Mouse (Mus musculus) embryonic facial prominence, embryonic 11.5 days (tissue): ENCODE data around the gene 1700003F12Rik. TPM values are rescaled to one million over a fixed set of nuclear protein-coding genes. Genes with fewer than 3 reads are reported as not detected.

ENCODE experiments used
- ATAC-seq: fragments of 200-750 bp; cut with Nextera tagmentation; replicated peaks from 2 replicates; pipeline ENCODE4 v1.8.0; 2017; ENCODE audit warnings: low read depth; ENCODE audit not compliant: insufficient number of reproducible peaks, low FRiP score, low TSS enrichment
- DNase-seq: peaks from one replicate; pipeline ENCODE4 v3.0.0-alpha.2; 2015; ENCODE audit warnings: low spot score
- H3K27ac ChIP-seq: fragments of 300-500 bp; sonication (generic); replicated peaks from 2 replicates; pipeline ENCODE4 v1.5.1; 2014; ENCODE audit warnings: mild to moderate bottlenecking, low read depth, low read length, control low read depth
- H3K27me3 ChIP-seq: fragments of 300-500 bp; sonication (generic); 2 replicates; pipeline ENCODE4 v1.6.1; 2014; ENCODE audit warnings: mild to moderate bottlenecking, low read length, moderate library complexity, mixed read lengths; ENCODE audit not compliant: control insufficient read depth, insufficient read depth
- H3K36me3 ChIP-seq: fragments of 300-500 bp; sonication (generic); replicated peaks from 2 replicates; pipeline ENCODE4 v1.6.1; 2014; ENCODE audit warnings: low read depth, mild to moderate bottlenecking, low read length, moderate library complexity, mixed read lengths; ENCODE audit not compliant: control insufficient read depth, insufficient read depth
- H3K4me1 ChIP-seq: fragments of 300-500 bp; sonication (generic); 2 replicates; pipeline ENCODE4 v1.6.1; 2014; ENCODE audit warnings: low read length, mixed read lengths; ENCODE audit not compliant: control insufficient read depth, insufficient read depth
- H3K4me2 ChIP-seq: fragments of 300-500 bp; sonication (generic); 2 replicates; pipeline ENCODE4 v1.6.1; 2014; ENCODE audit warnings: low read depth, mild to moderate bottlenecking, control low read depth, low read length, moderate library complexity
- H3K4me3 ChIP-seq: fragments of 300-500 bp; sonication (generic); 2 replicates; pipeline ENCODE4 v1.5.1; 2014; ENCODE audit warnings: low read depth, low read length, control low read depth
- H3K9ac ChIP-seq: fragments of 300-500 bp; sonication (generic); replicated peaks from 2 replicates; pipeline ENCODE4 v1.6.1; 2014; ENCODE audit warnings: mild to moderate bottlenecking, control low read depth, low read length
- H3K9me3 ChIP-seq: fragments of 300-500 bp; sonication (generic); replicated peaks from 2 replicates; pipeline ENCODE4 v1.6.1; 2016; ENCODE audit warnings: mild to moderate bottlenecking, low read length, inconsistent platforms, mixed read lengths; ENCODE audit not compliant: control insufficient read depth
- WGBS: fragments of 180-500 bp; shearing (Covaris S2); extraction: QIAGEN DNeasy Blood & Tissue Kit; methylation state at CpG from one replicate; pipeline ENCODE4 v1.1.7; 2014; 5-methylcytosine and 5-hydroxymethylcytosine counted together
- polyA plus RNA-seq: library from polyadenylated mRNA; unstranded; fragments of >200 nt; fragmentation: Nextera tagmentation; extraction: Ambion mirVana; gene quantifications from 2 replicates; pipeline ENCODE4 v1.2.1, GENCODE M21; 2014

The 1700003F12Rik gene
- polyA plus RNA-seq, 1 experiment from 2014 or later, result 1.5 TPM

GRCm38 (mm10) chr2:154563612-154564170, 16.8 kb downstream of the 1700003F12Rik start:
- H3K36me3 ChIP-seq, result peaks cover 7% of the 10 kb centered on the region; the same call in 1 of the 2 replicates
- WGBS, result 92% methylated on average over 22 of the region's 22 CpGs
- peaks cover 7% of the 10 kb centered on the region for H3K4me1 ChIP-seq

DNA sequence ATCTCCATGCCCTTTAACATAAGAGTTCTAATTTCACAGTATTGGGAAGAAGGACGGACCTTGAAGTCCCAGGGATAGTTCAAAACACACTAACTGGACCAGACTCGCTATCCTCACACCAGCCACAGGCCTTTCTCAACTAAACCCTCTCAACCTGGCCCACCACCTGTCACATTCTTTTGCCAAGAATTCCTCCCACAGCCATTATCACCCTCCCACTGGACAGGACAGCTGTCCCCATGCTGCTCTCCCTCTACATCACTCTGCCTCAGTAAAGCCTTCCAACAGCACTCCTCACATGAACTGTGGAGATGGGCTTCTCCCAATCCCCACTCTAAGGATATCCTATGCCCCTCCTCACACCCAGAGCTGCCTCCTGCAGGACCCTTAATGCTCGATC, 18.7 kb downstream of the 1700003F12Rik start:
- peaks cover 7% of the 10 kb centered on the region; the same call in 1 of the 2 replicates for H3K36me3 ChIP-seq
- no peaks in the 10 kb centered on the region for H3K9me3 ChIP-seq
- ATAC-seq (no peak), DNase-seq (no peak)
- H3K27ac ChIP-seq, result no peak overlapping the region
- H3K27me3 ChIP-seq, result no peaks in the 10 kb centered on the region
- H3K4me3 ChIP-seq, result no peak overlapping the region
- H3K4me2 ChIP-seq, result no peak overlapping the region
- no peak overlapping the region for H3K9ac ChIP-seq
- WGBS, result 78% methylated on average over 3 of the region's 3 CpGs
- H3K4me1 ChIP-seq, result peaks cover 11% of the 10 kb centered on the region

More at GRCm38 (mm10) chr2:154563612-154564170, 16.8 kb downstream of the 1700003F12Rik start:
- DNase-seq, result no peak
- Histone ChIP-seq H3K4me3 (no peak overlapping the region), H3K9ac (no peak overlapping the region), H3K9me3 (no peaks in the 10 kb centered on the region), H3K4me2 (no peak overlapping the region), H3K27me3 (no peaks in the 10 kb centered on the region), H3K27ac (no peak overlapping the region)
- no peak for ATAC-seq

GRCm38 (mm10) chr2:154566641-154567040, 19.8 kb downstream of the 1700003F12Rik start:
- H3K27ac ChIP-seq, result no peak overlapping the region
- ATAC-seq (no peak), DNase-seq (no peak)
- WGBS, result 47% methylated on average over 8 of the region's 8 CpGs
- H3K4me1 ChIP-seq, result peaks cover 11% of the 10 kb centered on the region
- H3K36me3 ChIP-seq, result peaks cover 7% of the 10 kb centered on the region; the same call in 1 of the 2 replicates
- no peaks in the 10 kb centered on the region for H3K9me3 ChIP-seq
- no peak overlapping the region for H3K9ac ChIP-seq
- no peaks in the 10 kb centered on the region for H3K27me3 ChIP-seq
- H3K4me2 ChIP-seq, result no peak overlapping the region
- H3K4me3 ChIP-seq, result no peak overlapping the region

GRCm38 (mm10) chr2:154567766-154568165, 20.9 kb downstream of the 1700003F12Rik start:
- peak overlapping the region; percentile 86 for H3K4me3 ChIP-seq
- peaks cover 11% of the 10 kb centered on the region for H3K4me1 ChIP-seq
- no peaks in the 10 kb centered on the region for H3K9me3 ChIP-seq
- H3K4me2 ChIP-seq, result peak overlapping the region; percentile 83
- H3K9ac ChIP-seq, result peak overlapping the region; percentile 89
- no peak for DNase-seq
- no peaks in the 10 kb centered on the region for H3K27me3 ChIP-seq
- H3K36me3 ChIP-seq, result peaks cover 5% of the 10 kb centered on the region; the same call in 1 of the 2 replicates
- peak overlapping the region; percentile 87; the same call in 1 of the 2 replicates for H3K27ac ChIP-seq
- ATAC-seq, result no peak
- 78% methylated on average over 2 of the region's 2 CpGs for WGBS

- WGBS, result 28% methylated on average over 10 of the region's 10 CpGs
- H3K9me3 ChIP-seq, result no peaks in the 10 kb centered on the region
- ATAC-seq (0 out of 2 replicates have a peak, but pooled peaks have one; percentile 11), DNase-seq (peak; percentile 35)
- peaks cover 11% of the 10 kb centered on the region for H3K4me1 ChIP-seq
- peak overlapping the region; percentile 83 for H3K4me2 ChIP-seq
- H3K9ac ChIP-seq, result peak overlapping the region; percentile 89
- H3K4me3 ChIP-seq, result peak overlapping the region; percentile 86
- H3K27me3 ChIP-seq, result no peaks in the 10 kb centered on the region
- H3K36me3 ChIP-seq, result 0 out of 2 replicates have a peak, but pooled peaks cover 4% of the 10 kb centered on the region
- peak overlapping the region; percentile 87 for H3K27ac ChIP-seq
Measured at GRCm38 (mm10) chr2:154568329-154569070, 21.6 kb downstream of the 1700003F12Rik start.

DNA sequence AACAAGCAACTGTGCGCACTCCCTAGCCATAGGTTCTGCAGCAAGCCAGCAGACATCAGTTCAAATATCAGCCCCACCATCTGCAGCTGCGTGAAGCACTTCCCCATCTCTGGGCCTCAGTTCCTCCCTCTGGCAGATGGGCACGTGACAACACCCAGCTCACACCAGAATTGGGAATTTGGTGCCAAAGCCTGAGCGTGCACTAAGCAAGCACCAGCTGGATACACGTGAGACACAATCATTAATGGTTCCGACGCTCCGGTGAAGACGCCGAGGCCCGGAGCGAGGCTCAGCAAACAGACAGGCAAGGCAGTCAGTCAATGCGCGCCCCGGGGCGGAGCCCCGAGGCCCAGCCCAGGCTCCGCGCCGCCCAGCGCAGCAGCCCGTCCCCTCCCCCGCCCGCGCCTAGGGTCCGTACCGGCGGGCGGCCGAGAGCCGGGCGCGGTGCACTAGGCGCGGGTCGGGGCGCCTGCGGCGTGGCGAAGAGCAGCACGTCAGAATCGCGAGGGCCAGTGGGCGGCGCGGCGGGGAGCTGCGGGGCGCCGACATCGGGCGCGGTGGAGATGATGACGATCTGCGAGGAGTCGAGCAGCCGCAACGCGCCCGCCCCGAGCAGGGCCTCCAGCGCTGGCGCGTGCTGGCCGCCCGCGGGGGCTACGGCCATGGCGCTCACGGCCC, 22.3 kb downstream of the 1700003F12Rik start:
- under 1% methylated on average over 67 of the region's 70 CpGs for WGBS
- peak overlapping the region; percentile 89 for H3K9ac ChIP-seq
- peak; percentile 74 for ATAC-seq
- peak overlapping the region; percentile 83 for H3K4me2 ChIP-seq
- H3K27me3 ChIP-seq, result no peaks in the 10 kb centered on the region
- no peaks in the 10 kb centered on the region for H3K36me3 ChIP-seq
- peak overlapping the region; percentile 86 for H3K4me3 ChIP-seq
- peak overlapping the region; percentile 87 for H3K27ac ChIP-seq
- H3K9me3 ChIP-seq, result no peaks in the 10 kb centered on the region
- peaks cover 11% of the 10 kb centered on the region for H3K4me1 ChIP-seq
- peak; percentile 76 for DNase-seq

DNA sequence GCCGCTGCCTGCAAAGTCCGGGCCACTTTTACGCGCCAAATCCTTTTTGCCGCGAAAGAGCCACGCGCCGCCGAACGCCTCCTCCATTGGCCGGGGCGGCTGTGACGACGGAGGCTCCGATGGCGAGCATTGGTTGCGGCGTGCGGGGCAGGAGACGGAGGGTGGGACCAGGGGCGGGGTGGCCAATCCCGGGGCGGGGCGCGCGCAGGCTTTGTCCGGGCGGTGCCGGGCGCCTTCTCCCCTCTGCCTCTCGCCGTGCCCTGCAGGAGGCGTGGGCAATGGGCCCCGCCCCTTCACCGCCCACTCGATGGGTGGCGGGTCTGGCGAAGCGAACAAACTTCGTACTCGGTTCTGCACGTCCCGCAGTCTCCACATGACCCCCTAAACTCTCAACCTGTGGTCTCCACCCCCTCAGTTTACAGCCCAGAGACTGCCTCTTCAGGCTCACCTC, 23.0 kb downstream of the 1700003F12Rik start, which contains the start of gene E2f1:
Gene E2f1, minus strand, starts transcription at position 57 of the 451 bp plus-strand sequence.
- peak; percentile 96 for ATAC-seq
- Histone ChIP-seq H3K4me3 (peak within 1 kb of the TSS; percentile 86), H3K9ac (peak within 1 kb of the TSS; percentile 89), H3K4me1 (peaks cover 11% of the 10 kb centered on the region), H3K4me2 (peak within 1 kb of the TSS; percentile 83), H3K36me3 (no peaks in the 10 kb centered on the region), H3K27me3 (no peaks in the 10 kb centered on the region), H3K27ac (peak within 1 kb of the TSS; percentile 87), H3K9me3 (no peaks in the 10 kb centered on the region)
- peak; percentile 97 for DNase-seq
- 0% methylated on average over 29 of the region's 44 CpGs for WGBS
